Mouse (Mus musculus): ENCODE measurements at regions not wholly inside any gene's neighbourhood (a gene's known extent, or its start where the extent isn't known, plus 50 kb on each side); places are given as distances from the start of the nearest gene placed in this dataset.

DNA sequence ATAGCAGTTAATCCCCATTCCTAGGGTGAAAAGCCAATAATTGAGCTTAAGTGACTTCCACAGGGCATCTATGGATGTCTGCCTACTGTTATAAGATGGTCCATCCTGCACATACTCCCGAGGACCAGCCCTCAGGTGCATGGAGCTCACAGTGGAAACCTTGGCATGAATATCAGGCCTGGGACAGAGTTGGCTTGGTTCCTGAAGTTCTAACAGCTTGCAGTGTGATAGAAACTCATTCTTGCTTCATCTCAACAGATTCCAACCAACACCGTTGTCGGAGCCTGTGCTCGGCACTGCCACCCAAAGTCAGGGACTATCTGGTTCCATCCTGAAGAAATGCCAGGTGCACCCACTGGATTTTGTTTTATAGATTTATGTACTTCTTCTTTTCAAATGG is 234.7 kb upstream of the Ddx18 start:
- Histone ChIP-seq H3K4me2 (ENCODE audit: low read depth) (no peak overlapping the region), H3K9me3 (ENCODE audit: control insufficient read depth, low read length) (no peaks in the 10 kb centered on the region), H3K4me3 (ENCODE audit: insufficient read depth in 1 of 2, low read depth in 2 of 2, low read length in 2 of 2) (no peak overlapping the region), H3K36me3 (replicated peaks; ENCODE audit: control insufficient read depth, insufficient read depth, low read depth) (no peaks in the 10 kb centered on the region), H3K4me1 (replicated peaks; ENCODE audit: control insufficient read depth in 2 of 2, insufficient read depth in 2 of 2, low read length in 1 of 2) (no peaks in the 10 kb centered on the region), H3K9ac (replicated peaks) (no peak overlapping the region), H3K27me3 (ENCODE audit: control insufficient read depth, insufficient read depth, low read length) (no peaks in the 10 kb centered on the region), H3K27ac (no peak overlapping the region)
- no peak for TF ChIP-seq EP300 (IDR thresholded peaks at IDR 0.05; ENCODE audit: low read depth)
- no peak for TF ChIP-seq CTCF (IDR thresholded peaks at IDR 0.05; ENCODE audit: low read depth)
- ATAC-seq (ENCODE audit: insufficient read depth) (no peak), DNase-seq (ENCODE audit: low read depth in 3 of 3, low spot score in 3 of 3) (no peak)
- WGBS (ENCODE audit: insufficient replicate concordance) = 72% methylated on average over 4 of the region's 4 CpGs

DNA sequence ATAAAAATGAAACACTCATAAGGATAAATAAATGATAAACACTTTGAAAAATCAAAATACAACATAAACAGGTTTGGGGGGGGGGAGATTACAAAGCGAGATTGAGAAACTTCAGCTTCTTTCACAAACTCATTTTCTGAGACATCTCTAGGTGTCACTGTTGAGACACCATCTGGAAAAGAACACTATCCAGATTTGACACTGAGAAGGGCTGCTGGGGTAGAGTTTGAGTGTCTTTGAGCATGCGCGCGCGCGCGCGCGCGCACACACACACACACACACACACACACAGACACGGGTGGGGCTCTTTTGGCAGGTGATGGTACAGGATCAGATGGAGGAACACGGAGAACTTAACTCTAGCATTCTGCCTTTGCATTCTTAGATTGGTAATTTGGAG is 230.7 kb upstream of the Ddx18 start:
- Histone ChIP-seq H3K27me3 (ENCODE audit: control insufficient read depth, insufficient read depth, low read length) (no peaks in the 10 kb centered on the region), H3K36me3 (replicated peaks; ENCODE audit: control insufficient read depth, insufficient read depth, low read depth) (no peaks in the 10 kb centered on the region), H3K4me3 (ENCODE audit: insufficient read depth in 1 of 2, low read depth in 2 of 2, low read length in 2 of 2) (no peak overlapping the region), H3K4me1 (replicated peaks; ENCODE audit: control insufficient read depth in 2 of 2, insufficient read depth in 2 of 2, low read length in 1 of 2) (no peaks in the 10 kb centered on the region), H3K4me2 (ENCODE audit: low read depth) (no peak overlapping the region), H3K9me3 (ENCODE audit: control insufficient read depth, low read length) (no peaks in the 10 kb centered on the region), H3K9ac (replicated peaks) (no peak overlapping the region), H3K27ac (no peak overlapping the region)
- 78% methylated on average over 12 of the region's 12 CpGs for WGBS (ENCODE audit: insufficient replicate concordance)
- ATAC-seq (ENCODE audit: insufficient read depth) (no peak), DNase-seq (ENCODE audit: low read depth in 3 of 3, low spot score in 3 of 3) (no peak)
- TF ChIP-seq CTCF (IDR thresholded peaks at IDR 0.05; ENCODE audit: low read depth) = no peak
- TF ChIP-seq EP300 (IDR thresholded peaks at IDR 0.05; ENCODE audit: low read depth) = no peak

DNA sequence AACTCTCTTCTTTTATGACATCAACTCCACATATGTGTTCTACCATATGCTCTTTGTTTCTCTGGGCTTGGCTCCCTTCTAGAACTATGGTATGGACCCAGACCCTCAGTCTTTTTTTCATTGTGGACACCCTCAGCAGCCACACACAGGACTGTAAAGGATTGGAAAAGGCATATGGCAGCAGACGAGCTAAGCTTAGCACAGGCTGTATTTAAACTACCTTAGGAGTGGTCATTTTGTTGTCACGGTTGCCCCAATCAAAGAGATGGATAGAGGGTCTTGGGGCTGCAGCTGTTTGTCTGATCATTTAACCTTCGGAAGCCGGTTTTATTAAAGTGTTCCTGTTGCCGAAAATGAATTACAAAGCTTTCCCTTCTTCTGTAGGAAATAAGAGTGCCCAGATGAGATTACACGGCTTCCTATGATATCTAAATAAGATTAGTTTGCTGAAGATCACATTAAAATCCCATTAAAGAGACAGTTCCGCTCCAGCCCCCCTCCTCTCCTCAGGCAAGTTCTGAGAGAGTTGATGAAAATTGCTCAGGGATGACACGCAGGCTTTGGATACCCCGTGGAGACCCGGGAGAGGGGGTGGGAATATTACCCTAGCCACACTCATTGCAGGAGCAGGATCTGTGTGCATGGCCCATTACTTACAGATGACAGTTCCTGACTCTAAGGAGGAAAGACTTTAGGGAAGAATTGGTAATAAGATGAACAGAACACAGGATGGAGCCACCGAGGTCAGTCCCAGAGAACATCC is 227.4 kb upstream of the Ddx18 start:
- no peaks in the 10 kb centered on the region for H3K27me3 ChIP-seq (ENCODE audit: control insufficient read depth, insufficient read depth, low read length)
- H3K4me2 ChIP-seq (ENCODE audit: low read depth) = no peak overlapping the region
- WGBS (ENCODE audit: insufficient replicate concordance) = 65% methylated on average over 11 of the region's 11 CpGs
- no peak overlapping the region for H3K27ac ChIP-seq
- TF ChIP-seq CTCF (IDR thresholded peaks at IDR 0.05; ENCODE audit: low read depth) (no peak), EP300 (IDR thresholded peaks at IDR 0.05; ENCODE audit: low read depth) (no peak)
- H3K4me1 ChIP-seq (replicated peaks; ENCODE audit: control insufficient read depth in 2 of 2, insufficient read depth in 2 of 2, low read length in 1 of 2) = no peaks in the 10 kb centered on the region
- no peak overlapping the region for H3K4me3 ChIP-seq (ENCODE audit: insufficient read depth in 1 of 2, low read depth in 2 of 2, low read length in 2 of 2)
- no peak overlapping the region for H3K9ac ChIP-seq (replicated peaks)
- no peak for ATAC-seq (ENCODE audit: insufficient read depth)
- no peaks in the 10 kb centered on the region for H3K9me3 ChIP-seq (ENCODE audit: control insufficient read depth, low read length)
- no peak for DNase-seq (ENCODE audit: low read depth in 3 of 3, low spot score in 3 of 3)
- no peaks in the 10 kb centered on the region for H3K36me3 ChIP-seq (replicated peaks; ENCODE audit: control insufficient read depth, insufficient read depth, low read depth)

DNA sequence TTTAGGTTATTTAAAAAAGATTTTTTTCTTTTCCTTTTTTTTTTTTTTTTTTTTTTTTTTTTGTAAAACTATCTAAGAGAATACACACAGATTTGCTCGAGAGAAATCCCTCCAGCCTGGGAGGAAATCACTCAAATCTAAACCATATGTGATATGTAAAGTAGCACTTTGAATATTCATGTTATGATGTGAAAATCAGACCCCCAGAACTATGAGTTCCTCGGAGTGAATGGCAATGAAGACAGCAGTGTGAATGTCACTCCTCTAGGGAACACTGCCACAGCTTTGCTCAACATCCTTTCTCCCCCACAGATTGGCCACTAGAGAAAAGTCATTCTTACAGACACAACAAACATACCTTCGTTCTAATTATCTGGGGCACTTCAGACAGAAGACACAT is 217.8 kb upstream of the Ddx18 start:
- Histone ChIP-seq H3K36me3 (replicated peaks; ENCODE audit: control insufficient read depth, insufficient read depth, low read depth) (no peaks in the 10 kb centered on the region), H3K4me3 (ENCODE audit: insufficient read depth in 1 of 2, low read depth in 2 of 2, low read length in 2 of 2) (no peak overlapping the region), H3K27me3 (ENCODE audit: control insufficient read depth, insufficient read depth, low read length) (no peaks in the 10 kb centered on the region), H3K4me2 (ENCODE audit: low read depth) (no peak overlapping the region), H3K27ac (no peak overlapping the region), H3K4me1 (replicated peaks; ENCODE audit: control insufficient read depth in 2 of 2, insufficient read depth in 2 of 2, low read length in 1 of 2) (no peaks in the 10 kb centered on the region), H3K9ac (replicated peaks) (no peak overlapping the region), H3K9me3 (ENCODE audit: control insufficient read depth, low read length) (no peaks in the 10 kb centered on the region)
- no peak for DNase-seq (ENCODE audit: low read depth in 3 of 3, low spot score in 3 of 3)
- 37% methylated on average over 3 of the region's 3 CpGs for WGBS (ENCODE audit: insufficient replicate concordance)
- TF ChIP-seq EP300 (IDR thresholded peaks at IDR 0.05; ENCODE audit: low read depth) (no peak), CTCF (IDR thresholded peaks at IDR 0.05; ENCODE audit: low read depth) (no peak)
- no peak for ATAC-seq (ENCODE audit: insufficient read depth)

DNA sequence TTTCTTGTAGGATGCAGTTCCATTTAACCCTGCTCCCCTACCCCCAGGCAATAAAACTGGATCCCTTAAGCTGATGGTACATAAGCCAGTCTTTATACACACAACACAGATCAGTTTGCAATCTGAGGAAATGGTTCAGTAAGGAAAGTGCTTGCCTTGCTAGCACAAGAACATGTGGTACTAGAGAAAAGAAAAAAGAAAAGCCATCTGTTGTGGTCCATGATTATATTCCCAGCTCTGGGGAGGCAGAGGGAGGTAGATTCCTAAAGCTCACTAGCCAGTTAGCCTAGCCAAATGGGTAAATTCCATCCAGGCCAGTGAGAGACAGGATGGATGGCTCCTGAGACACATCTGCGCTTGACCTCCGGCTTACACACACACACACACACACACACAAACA is 206.2 kb upstream of the Ddx18 start:
- no peak overlapping the region for H3K4me3 ChIP-seq (ENCODE audit: insufficient read depth in 1 of 2, low read depth in 2 of 2, low read length in 2 of 2)
- TF ChIP-seq CTCF (IDR thresholded peaks at IDR 0.05; ENCODE audit: low read depth) = no peak
- TF ChIP-seq EP300 (IDR thresholded peaks at IDR 0.05; ENCODE audit: low read depth) = no peak
- H3K36me3 ChIP-seq (replicated peaks; ENCODE audit: control insufficient read depth, insufficient read depth, low read depth) = no peaks in the 10 kb centered on the region
- no peaks in the 10 kb centered on the region for H3K27me3 ChIP-seq (ENCODE audit: control insufficient read depth, insufficient read depth, low read length)
- no peak overlapping the region for H3K4me2 ChIP-seq (ENCODE audit: low read depth)
- DNase-seq (ENCODE audit: low read depth in 3 of 3, low spot score in 3 of 3) (no peak), ATAC-seq (ENCODE audit: insufficient read depth) (no peak)
- WGBS (ENCODE audit: insufficient replicate concordance) = 77% methylated on average over 2 of the region's 2 CpGs
- H3K4me1 ChIP-seq (replicated peaks; ENCODE audit: control insufficient read depth in 2 of 2, insufficient read depth in 2 of 2, low read length in 1 of 2) = no peaks in the 10 kb centered on the region
- no peak overlapping the region for H3K9ac ChIP-seq (replicated peaks)
- no peak overlapping the region for H3K27ac ChIP-seq
- H3K9me3 ChIP-seq (ENCODE audit: control insufficient read depth, low read length) = no peaks in the 10 kb centered on the region
